Comparison of ENCODE assay signal across 24 mouse cellular contexts in the genomic region with DNA sequence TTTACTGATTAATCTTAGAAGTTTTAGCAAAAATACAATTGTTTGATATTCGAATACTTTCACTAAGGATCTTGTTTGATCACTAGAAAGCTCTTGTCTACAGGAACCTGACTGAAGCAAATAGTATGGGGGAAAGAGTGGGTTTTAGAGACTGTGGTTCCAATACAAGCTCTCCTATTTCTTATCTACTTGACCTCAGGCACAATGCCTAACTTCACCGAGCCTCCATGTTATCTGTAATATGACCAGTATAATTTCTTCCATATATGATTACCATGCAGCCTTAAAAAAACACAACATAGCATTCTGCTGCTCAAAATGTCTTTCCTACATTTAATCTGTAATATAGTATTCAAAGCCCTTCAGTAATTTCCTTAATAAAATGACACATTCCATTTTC.
A peak's percentile ranks its signal among the peaks of the same experiment; 100 is the strongest.
DNase-seq lines count a peak whose midpoint lies in the region; ATAC-seq and TF ChIP-seq lines count a peak whose summit lies in the region.
"Had no signal": no experiment of that assay in that cellular context is flagged by ENCODE, and none has a peak within 500 bp of the region (broad histone marks: within the 10 kb centered on the region; RNA-seq: fewer than 3 reads in every experiment).

No protein-coding gene starts in this region.

- intact Hi-C loops in left cerebral cortex, postnatal 4 days (cut with DNase I), result no loop called here

- no peaks in the 10 kb centered on the region for H3K27me3 ChIP-seq in liver, embryonic 11.5 days (replicated peaks; ENCODE audit: control insufficient read depth, insufficient read depth, low read length)
- no peaks in the 10 kb centered on the region for H3K27me3 ChIP-seq in liver, embryonic 14.5 days (ENCODE audit: control insufficient read depth, insufficient read depth, low read length)
- H3K27me3 ChIP-seq: forebrain, embryonic 13.5 days; hindbrain, embryonic 13.5 days had no signal

- H3K4me2 ChIP-seq in liver, embryonic 11.5 days, result no peak overlapping the region
- no peak overlapping the region for H3K4me2 ChIP-seq in liver, embryonic 14.5 days (ENCODE audit: low read depth)
- H3K4me2 ChIP-seq: forebrain, embryonic 13.5 days; heart, embryonic 11.5 days; hindbrain, embryonic 13.5 days had no signal

- H3K9me3 ChIP-seq in liver, embryonic 11.5 days (ENCODE audit: control insufficient read depth, low read length), result no peaks in the 10 kb centered on the region
- no peaks in the 10 kb centered on the region for H3K9me3 ChIP-seq in liver, embryonic 14.5 days (ENCODE audit: control insufficient read depth, low read length)
- H3K9me3 ChIP-seq: forebrain, embryonic 10.5 days; forebrain, embryonic 13.5 days; hindbrain, embryonic 10.5 days; hindbrain, embryonic 13.5 days had no signal

- no peak overlapping the region for H3K9ac ChIP-seq in liver, embryonic 11.5 days (ENCODE audit: low read depth, low read length)
- no peak overlapping the region for H3K9ac ChIP-seq in liver, embryonic 14.5 days (replicated peaks)
- H3K9ac ChIP-seq: forebrain, embryonic 13.5 days; hindbrain, embryonic 13.5 days had no signal

- H3K4me3 ChIP-seq in liver, embryonic 11.5 days (ENCODE audit: low read depth, low read length), result no peak overlapping the region
- no peak overlapping the region for H3K4me3 ChIP-seq in liver, embryonic 14.5 days (ENCODE audit: insufficient read depth in 1 of 2, low read depth in 2 of 2, low read length in 2 of 2)
- H3K4me3 ChIP-seq: forebrain, embryonic 10.5 days; forebrain, embryonic 13.5 days; gastrocnemius, adult 2 months; hindbrain, embryonic 10.5 days; hindbrain, embryonic 13.5 days had no signal

- WGBS in liver, embryonic 11.5 days, result 49% methylated on average over 2 of the region's 2 CpGs
- 18% methylated on average over 2 of the region's 2 CpGs for WGBS in liver, embryonic 14.5 days (ENCODE audit: insufficient replicate concordance)

- ATAC-seq in liver, embryonic 11.5 days (replicated peaks; ENCODE audit: low FRiP score), result peak; percentile 86
- ATAC-seq in liver, embryonic 14.5 days (ENCODE audit: insufficient read depth), result peak; percentile 82
- ATAC-seq in megakaryocyte progenitor cell, adult 5-6 weeks (replicated peaks; ENCODE audit: poor library complexity), result peak; percentile 65
- ATAC-seq: forebrain, embryonic 13.5 days; forebrain, embryonic 16.5 days; hindbrain, embryonic 16.5 days had no signal

- no peak overlapping the region for H3K27ac ChIP-seq in liver, embryonic 11.5 days (ENCODE audit: low read depth, low read length)
- no peak overlapping the region for H3K27ac ChIP-seq in liver, embryonic 14.5 days
- H3K27ac ChIP-seq: forebrain, embryonic 10.5 days; forebrain, embryonic 13.5 days; gastrocnemius, adult 2 months; hindbrain, embryonic 10.5 days; hindbrain, embryonic 13.5 days had no signal

- peaks cover 2% of the 10 kb centered on the region; the same call in 1 of the 2 replicates for H3K36me3 ChIP-seq in liver, embryonic 11.5 days (ENCODE audit: control insufficient read depth, insufficient read depth, low read length)
- no peaks in the 10 kb centered on the region for H3K36me3 ChIP-seq in liver, embryonic 14.5 days (replicated peaks; ENCODE audit: control insufficient read depth, insufficient read depth, low read depth)
- H3K36me3 ChIP-seq: hindbrain, embryonic 10.5 days had no signal

- TF ChIP-seq EP300 in liver, embryonic 14.5 days (IDR thresholded peaks at IDR 0.05; ENCODE audit: low read depth), result no peak

- no peaks in the 10 kb centered on the region; the same call in 1 of the 2 replicates for H3K4me1 ChIP-seq in liver, embryonic 11.5 days (replicated peaks; ENCODE audit: control insufficient read depth, insufficient read depth, low read length)
- peaks cover 0 to 4% of the 10 kb centered on the region in 2 experiments; a peak in 2 of 4 replicates for H3K4me1 ChIP-seq in liver, embryonic 14.5 days (replicated peaks; ENCODE audit: control insufficient read depth in 2 of 2, insufficient read depth in 2 of 2, low read length in 1 of 2)
- H3K4me1 ChIP-seq: forebrain, embryonic 10.5 days; forebrain, embryonic 13.5 days; hindbrain, embryonic 13.5 days had no signal

- TF ChIP-seq CTCF in liver, embryonic 14.5 days (IDR thresholded peaks at IDR 0.05; ENCODE audit: low read depth), result no peak

- DNase-seq in liver, embryonic 11.5 days (ENCODE audit: low spot score), result no peak
- no peak for DNase-seq in liver
- DNase-seq in c-Kit-positive CD71-positive TER-119-positive erythroid progenitor cells, embryonic 14.5 days (ENCODE audit: low spot score), result peak; percentile 20
- DNase-seq in liver, embryonic 14.5 days (ENCODE audit: low read depth in 3 of 3, low spot score in 3 of 3), result peak in 2 of 3 experiments; percentile 6 to 20
- no peak for DNase-seq in testis, postnatal 14 days (ENCODE audit: low spot score)
- no peak for DNase-seq in left cerebral cortex, postnatal 4 days
- no peak for DNase-seq in cerebellum, postnatal 25 days
- DNase-seq: adrenal gland, adult 2 months; adrenal gland, postnatal 14 days; cerebellum, adult 11-12 months; cerebellum, adult 8-10 months; cerebellum, postnatal 14 days; embryo, embryonic 11 days; gastrocnemius, adult 2 months; gastrocnemius, postnatal 14 days; heart, adult 11 months had no signal

Comparison
In these comparisons a context has a peak if more than half of its experiments do, and no peak if none do; other contexts are left out.
1. DNase-seq: peak in c-Kit-positive CD71-positive TER-119-positive erythroid progenitor cells, embryonic 14.5 days (single experiment) and liver, embryonic 14.5 days (2 of 3); none in liver, embryonic 11.5 days (single experiment), liver (single experiment), testis, postnatal 14 days (single experiment), left cerebral cortex, postnatal 4 days (single experiment) and cerebellum, postnatal 25 days (0 of 2).
2. Peak in every context shown above with its lines, with median percentiles within 50 percentile points of each other: ATAC-seq.